Mouse (Mus musculus): ENCODE results near the gene March7. TPM values are rescaled to one million over a fixed set of nuclear protein-coding genes. Genes with fewer than 3 reads are reported as not detected.

Gene March7
- polyA plus RNA-seq, 1 experiment = 57.3 TPM

DNA sequence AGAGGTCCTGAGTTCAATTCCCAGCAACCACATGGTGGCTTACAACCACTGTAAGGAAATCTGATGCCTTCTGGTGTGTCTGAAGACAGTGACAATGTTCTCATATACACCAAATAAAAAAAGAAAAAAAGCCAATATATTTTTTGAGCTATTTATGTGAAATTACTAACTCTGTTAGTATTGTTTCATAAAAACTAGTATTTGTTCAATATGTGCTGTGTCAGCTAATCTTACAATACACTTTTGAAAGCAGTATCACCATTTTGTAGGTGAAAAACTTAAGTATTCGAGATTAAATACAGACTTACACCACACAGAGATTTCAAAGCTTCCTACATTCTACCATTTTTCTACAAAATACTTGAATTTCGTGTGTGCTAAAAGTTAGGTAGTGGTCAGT, 5.0 kb downstream of the March7 start:
- no peak for DNase-seq (ENCODE audit: low spot score)

GRCm38 (mm10) chr2:60216547-60217153, 7.0 kb downstream of the March7 start:
- DNase-seq (ENCODE audit: low spot score) = no peak

DNA sequence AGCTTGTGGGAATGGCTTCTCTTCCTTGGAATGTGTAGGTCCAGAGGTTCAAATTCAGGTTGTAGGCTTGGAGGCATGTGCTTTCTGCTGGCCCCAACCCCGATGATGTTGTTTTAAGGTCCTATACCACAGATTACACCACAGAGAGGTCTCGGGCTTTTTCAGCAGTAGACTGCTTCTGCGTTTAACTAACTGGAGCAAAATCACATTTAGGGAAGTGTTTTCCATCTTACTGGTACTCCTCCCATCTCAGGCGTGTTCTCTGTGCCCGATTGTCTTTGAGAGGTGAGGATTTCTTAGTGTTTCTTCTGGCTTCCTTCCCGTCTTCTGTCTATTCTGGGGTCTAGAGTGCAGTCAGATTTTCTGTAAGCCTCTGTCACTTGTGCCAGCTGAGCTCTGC, 7.9 kb downstream of the March7 start:
- DNase-seq (ENCODE audit: low spot score) = no peak

GRCm38 (mm10) chr2:60221236-60221635, 11.5 kb downstream of the March7 start:
- no peak for DNase-seq (ENCODE audit: low spot score)

- DNase-seq (ENCODE audit: low spot score) = no peak
Measured at GRCm38 (mm10) chr2:60221954-60222353, 12.3 kb downstream of the March7 start.

DNA sequence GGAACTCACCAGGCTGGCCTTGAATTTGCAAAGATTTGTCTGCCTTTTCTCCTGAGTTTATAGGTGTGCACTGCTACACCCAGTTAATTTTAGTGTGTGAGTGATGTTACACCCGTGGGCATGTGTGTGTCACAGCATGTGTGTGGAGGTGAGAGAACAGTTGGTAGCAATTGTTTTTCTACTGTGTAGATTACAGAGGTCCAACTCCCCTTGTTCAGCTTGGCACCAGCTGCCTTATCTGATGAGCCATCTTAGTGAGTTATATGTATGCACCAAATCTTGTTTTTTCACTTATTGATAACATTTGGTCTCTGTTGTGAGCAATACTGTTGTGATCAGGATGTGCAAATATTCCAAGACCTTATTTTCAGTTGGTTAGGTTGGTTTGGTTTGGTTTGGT, 13.8 kb downstream of the March7 start:
- no peak for DNase-seq (ENCODE audit: low spot score)

GRCm38 (mm10) chr2:60228470-60228869, 18.8 kb downstream of the March7 start:
- DNase-seq (ENCODE audit: low spot score) = no peak

- no peak for DNase-seq (ENCODE audit: low spot score)
Measured at GRCm38 (mm10) chr2:60230361-60230760, 20.7 kb downstream of the March7 start.

GRCm38 (mm10) chr2:60233147-60233546, 23.5 kb downstream of the March7 start:
- DNase-seq (ENCODE audit: low spot score) = no peak

GRCm38 (mm10) chr2:60234506-60234905, 24.8 kb downstream of the March7 start:
- DNase-seq (ENCODE audit: low spot score) = no peak

DNA sequence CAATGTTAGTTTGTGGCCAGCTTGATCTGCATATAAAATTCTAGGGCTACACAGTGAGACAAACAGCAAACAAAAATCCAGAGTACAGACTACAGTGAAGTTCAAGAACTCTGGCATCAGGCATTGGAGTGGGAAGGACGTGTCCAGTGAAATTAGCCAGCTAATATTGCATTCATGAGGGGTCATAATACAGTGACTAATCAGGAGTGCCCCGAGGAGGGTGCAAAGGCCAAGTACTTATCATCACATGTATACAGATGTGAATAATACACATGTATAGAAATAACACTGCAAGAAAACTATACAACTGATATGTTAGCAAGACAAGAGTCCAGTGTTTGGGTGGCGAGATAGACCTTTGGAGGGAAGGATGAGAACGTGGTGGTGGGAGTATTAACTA, 43.1 kb downstream of the March7 start:
- DNase-seq (ENCODE audit: low spot score) = no peak

DNA sequence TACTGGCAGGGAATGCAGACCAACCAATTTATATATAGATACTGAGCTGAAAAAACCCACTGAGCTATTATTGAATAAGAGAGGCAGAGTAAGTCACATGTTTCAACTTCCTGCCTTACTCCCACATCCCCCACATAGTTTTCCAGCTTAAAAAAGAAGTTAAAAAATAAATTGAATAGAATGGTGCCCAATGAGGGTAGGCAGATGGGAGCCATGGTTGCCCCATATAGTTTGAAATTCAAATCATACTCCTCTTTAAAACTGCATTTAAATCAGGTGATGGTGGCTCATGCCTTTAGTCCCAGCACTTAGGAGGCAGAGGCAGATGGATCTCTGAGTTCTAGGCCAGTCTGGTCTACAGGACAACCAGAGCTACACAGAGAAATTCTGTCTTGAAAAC, 43.8 kb downstream of the March7 start:
- DNase-seq (ENCODE audit: low spot score) = no peak

GRCm38 (mm10) chr2:60256751-60257150, 47.1 kb downstream of the March7 start:
- no peak for DNase-seq (ENCODE audit: low spot score)

- DNase-seq (ENCODE audit: low spot score) = no peak
Measured at GRCm38 (mm10) chr2:60259186-60259585, 49.5 kb downstream of the March7 start.

DNA sequence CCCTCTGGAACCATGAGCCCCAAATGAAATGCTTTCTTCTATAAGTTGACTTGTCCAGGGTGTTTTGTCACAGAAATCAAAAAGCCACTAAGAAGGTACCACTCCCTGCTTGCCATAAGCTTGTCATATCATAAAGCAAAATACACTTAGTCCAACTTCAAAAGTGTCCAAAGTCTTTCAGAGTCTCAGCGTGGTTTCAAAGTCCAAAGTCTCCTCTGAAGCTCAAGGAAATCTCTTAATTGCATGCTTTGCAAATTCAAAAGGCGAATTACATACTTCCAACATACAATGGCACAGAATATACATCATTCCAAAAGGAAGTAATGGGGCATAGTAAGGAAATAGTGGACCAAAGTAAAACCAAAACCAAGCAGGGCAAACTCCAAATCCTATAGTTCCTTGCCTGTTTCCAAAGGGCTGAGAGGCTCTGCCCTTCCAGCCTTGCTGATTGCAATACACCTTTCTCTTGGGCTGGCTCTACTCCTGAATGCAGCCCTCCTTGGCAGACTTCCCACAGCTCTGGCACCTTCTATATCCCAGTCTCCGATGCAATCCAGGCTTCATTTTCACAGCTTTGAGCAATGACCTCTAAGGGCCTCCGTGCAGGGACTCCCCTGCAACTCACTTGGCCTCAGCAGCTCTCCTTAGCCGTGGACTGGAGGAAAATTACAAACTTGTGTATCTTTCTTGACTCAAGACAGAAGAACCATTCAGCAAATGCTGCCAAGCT, 51.1 kb downstream of the March7 start:
- no peak for DNase-seq (ENCODE audit: low spot score)

GRCm38 (mm10) chr2:60267567-60267966, 57.9 kb downstream of the March7 start:
- DNase-seq (ENCODE audit: low spot score) = no peak

GRCm38 (mm10) chr2:60269856-60270479, 60.3 kb downstream of the March7 start:
- no peak for DNase-seq (ENCODE audit: low spot score)

GRCm38 (mm10) chr2:60278627-60279026, 68.9 kb downstream of the March7 start:
- DNase-seq (ENCODE audit: low spot score) = no peak

DNA sequence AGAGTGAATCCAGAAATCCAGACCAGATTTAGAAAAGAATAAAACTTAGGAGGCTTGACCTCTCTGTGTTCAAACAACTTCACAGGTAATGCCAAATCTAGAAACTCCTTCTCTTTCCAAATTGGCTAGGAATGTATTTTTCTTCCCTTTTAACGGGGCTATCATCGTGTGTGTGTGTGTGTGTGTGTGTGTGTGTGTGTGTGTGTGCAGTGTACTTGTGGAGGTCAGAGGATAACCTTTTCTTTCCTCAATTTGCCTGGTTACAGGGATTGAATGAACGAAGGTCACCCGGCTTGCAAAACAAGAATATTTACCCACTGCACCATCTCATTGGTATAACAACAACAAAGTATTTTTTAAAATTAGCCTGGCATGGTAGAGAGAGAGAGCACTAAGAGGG, 72.9 kb downstream of the March7 start:
- DNase-seq (ENCODE audit: low spot score) = no peak

DNA sequence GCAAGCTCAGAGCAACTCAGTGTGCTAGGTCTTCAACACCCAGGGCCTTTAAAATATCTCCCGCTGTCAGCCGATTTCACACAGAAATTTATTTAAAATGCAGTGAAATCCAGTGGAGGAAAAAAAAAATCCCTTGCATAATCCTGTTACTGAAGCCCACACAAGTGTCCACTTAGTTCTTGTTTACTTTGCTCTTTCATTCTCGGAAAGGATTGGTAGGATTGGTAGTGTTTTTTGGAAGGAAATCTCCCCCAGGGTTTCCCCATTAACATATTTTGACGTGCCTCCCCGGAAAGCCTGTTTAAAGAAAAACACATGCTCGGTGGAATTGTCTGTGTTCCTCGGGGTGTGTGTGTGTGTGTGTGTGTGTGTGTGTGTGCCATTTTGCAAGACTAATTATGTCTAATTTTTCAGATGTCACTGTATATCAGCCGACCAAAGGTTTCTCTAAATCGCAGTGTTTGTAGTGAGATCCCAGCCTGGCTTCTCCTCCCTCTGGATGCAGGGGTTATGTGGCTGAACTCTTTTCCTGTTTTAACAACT, 73.6 kb downstream of the March7 start:
- no peak for DNase-seq (ENCODE audit: low spot score)

DNA sequence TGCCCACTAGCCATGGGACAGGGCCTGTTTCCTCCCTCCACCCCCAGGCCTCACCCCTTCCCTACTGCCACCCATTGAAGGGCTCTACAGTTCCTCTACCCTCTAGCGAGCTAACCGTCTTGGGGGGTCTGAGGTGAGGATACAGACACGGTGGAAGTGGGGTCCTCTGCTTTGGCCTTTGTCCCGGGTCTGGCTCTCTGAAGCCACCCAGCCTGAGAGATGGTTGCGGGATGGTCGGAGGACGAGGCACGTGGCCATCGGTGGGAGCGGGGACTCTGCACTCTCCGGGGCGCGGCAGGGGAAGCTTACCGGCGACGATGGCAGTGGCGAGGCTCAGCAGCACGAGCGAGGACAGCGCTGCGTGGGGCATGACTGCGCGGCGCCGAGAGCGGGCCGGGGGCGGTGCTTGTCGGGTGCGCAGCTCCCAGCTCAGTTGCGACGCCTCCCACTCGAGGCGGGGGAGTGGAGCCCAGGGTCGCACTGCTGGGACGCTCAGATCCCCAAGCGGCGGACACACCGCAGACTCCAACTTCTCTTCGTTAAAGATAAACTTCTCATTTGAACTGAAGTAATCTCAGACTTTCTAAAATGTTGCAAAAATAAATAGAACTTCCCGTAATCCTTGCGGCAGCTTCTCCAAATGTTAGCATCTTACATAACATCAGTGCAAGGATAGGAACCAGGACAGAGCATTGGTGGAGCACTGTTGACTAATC, 74.2 kb downstream of the March7 start:
- peak; percentile 40 for DNase-seq (ENCODE audit: low spot score)

DNA sequence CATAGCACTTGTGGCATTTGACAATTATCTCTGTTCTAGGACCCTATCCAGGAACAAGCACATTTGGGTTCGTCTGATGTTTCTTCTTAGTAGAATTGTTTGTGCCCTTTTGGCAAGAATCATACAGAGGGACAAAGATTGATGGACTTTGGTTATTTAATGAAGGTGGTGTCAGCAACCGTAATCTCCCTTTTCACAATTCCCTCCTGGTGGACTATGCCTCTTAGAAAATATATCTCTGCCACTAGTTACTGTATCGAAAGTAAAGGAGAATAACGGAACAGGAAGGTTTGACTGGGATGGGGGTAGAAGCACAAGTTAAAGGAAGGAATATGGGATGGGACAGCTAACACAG, 74.8 kb downstream of the March7 start, which contains the start of gene Cd302:
Gene Cd302 (minus strand): TSS at position 22 of the 355 bp plus-strand sequence.
- no peak for DNase-seq (ENCODE audit: low spot score)

Data from urinary bladder, adult 2 months (tissue).